ENCODE assay signal across 8 mouse cellular contexts in the genomic region with DNA sequence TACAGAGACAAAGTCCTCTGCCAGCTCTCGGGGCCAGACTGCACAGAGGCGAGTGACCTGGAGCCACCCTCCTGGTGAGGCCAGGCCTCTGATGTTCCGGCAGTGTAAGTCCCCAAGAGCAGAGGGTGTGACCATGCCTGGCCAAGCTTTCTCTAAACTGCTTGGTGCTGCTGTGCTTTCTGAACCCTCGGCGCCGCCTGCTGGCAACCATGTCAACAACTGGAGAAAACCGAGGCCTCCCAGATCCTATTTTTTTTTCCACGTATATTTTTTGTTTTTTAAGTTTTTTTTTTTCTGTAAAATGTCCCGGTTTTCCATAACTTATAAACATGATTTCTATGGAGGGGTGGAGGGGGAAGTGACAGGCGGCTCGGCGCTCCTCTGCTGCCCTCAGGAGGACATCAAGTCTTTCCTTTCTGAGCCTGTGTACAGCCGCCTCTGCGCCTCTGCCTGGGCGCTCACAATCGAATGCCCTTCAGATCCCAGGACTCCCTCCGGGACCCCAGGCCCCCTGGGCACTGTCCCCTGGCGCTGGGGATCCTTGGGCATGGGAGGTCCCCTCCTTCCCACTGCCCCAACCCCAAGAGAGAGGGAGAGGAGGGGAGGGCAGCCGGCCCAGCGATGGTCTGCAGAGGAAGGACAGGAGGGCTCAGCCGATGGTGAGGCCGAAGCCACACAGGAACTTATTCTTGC. TPM values are rescaled to one million over a fixed set of nuclear protein-coding genes. Genes with fewer than 3 reads are reported as not detected.
DNase-seq lines count a peak whose midpoint lies in the region; ATAC-seq lines count a peak whose summit lies in the region.

No protein-coding gene starts in this region.

- H3K27ac ChIP-seq in forebrain, embryonic 10.5 days, result peak overlapping the region; percentile 71
- no peak overlapping the region for H3K27ac ChIP-seq in neural tube, embryonic 14.5 days (ENCODE audit: low read depth, low read length)

- no peak overlapping the region for H3K9ac ChIP-seq in neural tube, embryonic 14.5 days (replicated peaks; ENCODE audit: low read depth, low read length)

- peak; percentile 82 for DNase-seq in A20 (ENCODE audit: low read depth, low spot score)
- peak; percentile 67 for DNase-seq in adrenal gland, adult 8-10 months
- peak; percentile 68 for DNase-seq in forebrain, embryonic 10.5 days (ENCODE audit: extremely low spot score, low spot score)
- DNase-seq in heart, postnatal 25 days (ENCODE audit: low spot score), result peak; percentile 67
- DNase-seq in large intestine, adult 2 months (ENCODE audit: low read depth, low spot score), result peak; percentile 75
- DNase-seq in lung, adult 18-20 months, result peak; percentile 75 to 82
- DNase-seq in thymus, postnatal 4 days, result peak; percentile 80

- H3K4me2 ChIP-seq in neural tube, embryonic 14.5 days (ENCODE audit: low read depth, low read length), result no peak overlapping the region

- H3K9me3 ChIP-seq in forebrain, embryonic 10.5 days, result peaks cover 8% of the 10 kb centered on the region
- H3K9me3 ChIP-seq in neural tube, embryonic 14.5 days (ENCODE audit: control insufficient read depth, low read length), result no peaks in the 10 kb centered on the region

- H3K27me3 ChIP-seq in forebrain, embryonic 10.5 days (ENCODE audit: poor library complexity, severe bottlenecking), result no peaks in the 10 kb centered on the region
- H3K27me3 ChIP-seq in neural tube, embryonic 14.5 days (ENCODE audit: control insufficient read depth, insufficient read depth, low read length), result no peaks in the 10 kb centered on the region

- peaks cover 66% of the 10 kb centered on the region for H3K36me3 ChIP-seq in forebrain, embryonic 10.5 days (replicated peaks)
- peaks cover 7% of the 10 kb centered on the region; the same call in 1 of the 2 replicates for H3K36me3 ChIP-seq in neural tube, embryonic 14.5 days (ENCODE audit: control insufficient read depth, insufficient read depth, low read length)

- peak; percentile 28; the same call in 1 of the 2 replicates for ATAC-seq in neural tube, embryonic 14.5 days (ENCODE audit: low read depth)

- intact Hi-C loops in heart, postnatal 25 days (cut with DNase I), result loop anchor here (5.0 kb wide), 1 partner anchor 294 kb away; no protein-coding TSS in a partner anchor

- 31% methylated on average over 22 of the region's 22 CpGs for WGBS in forebrain, embryonic 10.5 days
- 26% methylated on average over 22 of the region's 22 CpGs for WGBS in large intestine, adult 2 months
- 36% methylated on average over 22 of the region's 22 CpGs for WGBS in neural tube, embryonic 14.5 days

- H3K4me1 ChIP-seq in forebrain, embryonic 10.5 days, result peaks cover 52% of the 10 kb centered on the region
- peaks cover 5% of the 10 kb centered on the region for H3K4me1 ChIP-seq in neural tube, embryonic 14.5 days (ENCODE audit: control insufficient read depth, insufficient read depth, low read length)

- H3K4me3 ChIP-seq in forebrain, embryonic 10.5 days, result peak overlapping the region; percentile 2; the same call in 1 of the 2 replicates
- no peak overlapping the region for H3K4me3 ChIP-seq in neural tube, embryonic 14.5 days (ENCODE audit: low read depth, low read length)

RNA-seq across cellular contexts. Expression of a gene that starts 2.2 kb away (rescaled TPM):
- total RNA-seq in adrenal gland, adult 8-10 months (2022), result 1,000 to 10,000 TPM in 3 of 4 experiments, 100 to 1,000 TPM in 1; 996 to 1,300 (median 1,120) TPM
- 140 and 154 TPM in 2 replicates for polyA plus RNA-seq in forebrain, embryonic 10.5 days (2016; fragmentation: Nextera tagmentation; extraction: Ambion mirVana)
- total RNA-seq in heart, postnatal 25 days (2021), result 100 to 1,000 TPM; 309 to 319 TPM
- 393 and 660 TPM in 2 replicates for polyA plus RNA-seq in large intestine, adult 2 months (2012; rRNA removed)
- 310 and 558 TPM in 2 replicates for polyA plus RNA-seq in neural tube, embryonic 14.5 days (2014; fragmentation: Nextera tagmentation; extraction: Ambion mirVana)

RNA-seq across cellular contexts. Expression of a gene that starts 8.8 kb away (rescaled TPM):
- 100 to 1,000 TPM in 2 of 4 experiments, 10 to 100 TPM in 2; 11.6 to 554 (median 210) TPM for total RNA-seq in adrenal gland, adult 8-10 months (2022)
- polyA plus RNA-seq in forebrain, embryonic 10.5 days (2016; fragmentation: Nextera tagmentation; extraction: Ambion mirVana), result 2.3 TPM in 2 replicates
- total RNA-seq in heart, postnatal 25 days (2021), result 1 to 10 TPM; 1.4 to 2.2 TPM
- polyA plus RNA-seq in large intestine, adult 2 months (2012; rRNA removed), result 0.29 and 1.9 TPM in 2 replicates
- 3.0 and 3.2 TPM in 2 replicates for polyA plus RNA-seq in neural tube, embryonic 14.5 days (2014; fragmentation: Nextera tagmentation; extraction: Ambion mirVana)

RNA-seq across cellular contexts. Expression of a gene that starts 14.0 kb away (rescaled TPM):
- 100 to 1,000 TPM; 119 to 134 (median 125) TPM for total RNA-seq in adrenal gland, adult 8-10 months (2022)
- polyA plus RNA-seq in forebrain, embryonic 10.5 days (2016; fragmentation: Nextera tagmentation; extraction: Ambion mirVana), result 187 and 205 TPM in 2 replicates
- total RNA-seq in heart, postnatal 25 days (2021), result 100 to 1,000 TPM; 112 to 113 TPM
- 97.8 and 115 TPM in 2 replicates for polyA plus RNA-seq in large intestine, adult 2 months (2012; rRNA removed)
- 121 and 124 TPM in 2 replicates for polyA plus RNA-seq in neural tube, embryonic 14.5 days (2014; fragmentation: Nextera tagmentation; extraction: Ambion mirVana)

RNA-seq across cellular contexts. Expression of a gene that starts 19.9 kb away (rescaled TPM):
- total RNA-seq in adrenal gland, adult 8-10 months (2022), result 100 to 1,000 TPM in 2 of 4 experiments, 10 to 100 TPM in 2; 48.6 to 249 (median 89.6) TPM
- polyA plus RNA-seq in forebrain, embryonic 10.5 days (2016; fragmentation: Nextera tagmentation; extraction: Ambion mirVana), result not detected in 2 replicates
- total RNA-seq in heart, postnatal 25 days (2021), result not detected
- 1.3 and 1.4 TPM in 2 replicates for polyA plus RNA-seq in large intestine, adult 2 months (2012; rRNA removed)
- polyA plus RNA-seq in neural tube, embryonic 14.5 days (2014; fragmentation: Nextera tagmentation; extraction: Ambion mirVana), result 0.20 and 0.27 TPM in 2 replicates

RNA-seq across cellular contexts. Expression of a gene that starts 20.0 kb away (rescaled TPM):
- total RNA-seq in adrenal gland, adult 8-10 months (2022), result 1 to 10 TPM in 2 of 4 experiments, under 1 TPM in 1, not detected in 1; 0.54 to 3.0 (median 1.9) TPM
- polyA plus RNA-seq in forebrain, embryonic 10.5 days (2016; fragmentation: Nextera tagmentation; extraction: Ambion mirVana), result not detected in 2 replicates
- not detected for total RNA-seq in heart, postnatal 25 days (2021)
- 0.19 TPM in 1 of 2 replicates, not detected in the other for polyA plus RNA-seq in large intestine, adult 2 months (2012; rRNA removed)
- polyA plus RNA-seq in neural tube, embryonic 14.5 days (2014; fragmentation: Nextera tagmentation; extraction: Ambion mirVana), result not detected in 2 replicates
